Mouse (Mus musculus): Measurements from ENCODE around the gene Iars2. TPM values are rescaled to one million over a fixed set of nuclear protein-coding genes. Genes with fewer than 3 reads are reported as not detected.

Iars2 gene
- total RNA-seq (2021) = 10 to 100 TPM; 31.9 to 35.3 TPM
- long read RNA-seq, experiment 1, full-length matches to known transcripts = 34 of 44 reads
- long read RNA-seq, experiment 1, partial matches to known transcripts = 5 of 44 reads
- long read RNA-seq, experiment 1, other reads (novel, unspliced or antisense) = 5 of 44 reads
- long read RNA-seq, experiment 2, full-length matches to known transcripts = 21 of 33 reads
- long read RNA-seq, experiment 2, partial matches to known transcripts = 8 of 33 reads
- long read RNA-seq, experiment 2, other reads (novel, unspliced or antisense) = 4 of 33 reads

DNA sequence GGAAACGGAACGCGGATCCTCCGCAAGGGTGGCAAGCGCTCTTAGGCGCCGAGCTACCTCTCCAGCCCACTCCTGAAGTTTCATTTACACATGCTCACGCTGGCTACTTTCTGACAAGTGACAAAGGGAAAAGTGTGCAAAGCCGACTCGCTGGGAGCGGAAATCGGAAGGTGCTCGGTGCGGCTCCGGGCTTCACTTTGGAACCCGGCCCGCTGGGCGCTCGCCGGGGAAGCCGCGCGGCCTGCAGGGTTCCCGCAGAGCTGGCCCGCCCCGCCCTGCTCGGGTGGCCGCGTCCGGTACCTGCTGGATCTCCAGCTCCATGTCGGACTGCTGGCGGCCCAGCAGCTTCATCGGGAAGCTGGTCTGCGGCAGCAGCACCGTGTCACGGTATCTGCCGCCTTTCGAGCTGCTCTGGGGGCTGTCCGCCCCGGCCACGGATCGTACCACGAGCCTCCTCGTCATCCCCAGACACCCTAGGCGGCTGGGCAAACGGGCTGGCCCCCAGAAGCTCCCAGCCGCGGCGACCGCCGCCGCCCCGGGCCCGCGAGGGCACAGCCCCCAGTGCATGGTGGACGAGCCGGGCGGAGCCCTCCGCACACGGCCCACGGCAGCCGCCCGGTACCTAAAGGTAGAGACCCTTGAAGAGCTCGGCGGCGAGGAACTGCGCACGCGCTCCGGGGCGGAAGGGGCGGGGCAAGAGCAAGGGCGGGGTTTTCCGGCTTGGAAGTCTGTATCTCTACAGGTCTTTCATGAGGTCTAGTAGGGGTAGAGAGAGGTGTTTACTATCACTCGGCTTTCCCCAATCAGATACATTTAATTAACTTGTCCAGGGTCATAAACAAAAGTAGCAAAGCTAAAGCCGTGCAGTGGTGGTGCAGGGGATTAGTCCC lies at the start of gene Iars2:
Gene Iars2 (minus strand): TSS at position 676 of the 890 bp plus-strand sequence.
- peak; percentile 89 to 92 for DNase-seq (ENCODE audit: low spot score in 2 of 2)

DNA sequence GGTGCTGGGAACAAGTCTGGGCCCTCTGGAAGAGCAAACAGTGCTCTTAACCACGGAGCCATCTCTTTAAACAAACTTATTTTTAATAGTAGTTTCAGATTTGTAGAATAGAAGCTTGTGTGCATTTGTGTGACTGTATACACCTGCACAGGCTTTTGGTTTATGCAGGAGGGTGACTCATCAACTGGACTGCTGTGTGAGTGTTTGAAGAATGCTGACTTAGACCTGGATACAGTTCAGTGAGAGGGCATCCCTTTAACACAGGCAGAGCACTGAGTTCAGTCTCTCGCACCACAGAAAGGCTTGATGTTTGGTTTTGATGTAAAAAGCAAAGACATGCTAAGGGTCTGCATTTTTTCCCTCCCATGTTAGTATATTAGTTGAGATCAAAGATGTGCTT lies 48.2 kb upstream of the Iars2 start:
- DNase-seq (ENCODE audit: low spot score in 2 of 2) = no peak

DNA sequence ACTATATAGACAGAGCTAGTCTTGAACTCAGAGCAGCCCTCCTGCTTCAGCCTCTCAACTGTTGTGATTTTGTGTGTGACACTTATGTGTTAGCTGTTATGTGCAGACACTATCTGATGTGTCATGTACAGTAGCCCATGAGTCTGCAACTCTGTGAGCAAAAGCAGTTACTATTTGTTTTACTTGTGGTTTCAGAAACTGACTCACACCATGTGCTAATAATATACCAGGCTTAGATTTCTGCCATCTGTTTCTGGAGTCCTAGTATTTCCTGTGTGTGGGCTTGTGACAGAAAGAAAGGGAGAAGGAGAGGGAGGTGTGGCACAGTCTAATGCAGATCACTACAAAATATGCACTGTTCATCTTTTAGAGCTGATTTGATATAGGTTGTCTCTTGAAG lies 47.2 kb upstream of the Iars2 start:
- DNase-seq (ENCODE audit: low spot score in 2 of 2) = peak in 1 of 2 experiments; percentile 24

DNA sequence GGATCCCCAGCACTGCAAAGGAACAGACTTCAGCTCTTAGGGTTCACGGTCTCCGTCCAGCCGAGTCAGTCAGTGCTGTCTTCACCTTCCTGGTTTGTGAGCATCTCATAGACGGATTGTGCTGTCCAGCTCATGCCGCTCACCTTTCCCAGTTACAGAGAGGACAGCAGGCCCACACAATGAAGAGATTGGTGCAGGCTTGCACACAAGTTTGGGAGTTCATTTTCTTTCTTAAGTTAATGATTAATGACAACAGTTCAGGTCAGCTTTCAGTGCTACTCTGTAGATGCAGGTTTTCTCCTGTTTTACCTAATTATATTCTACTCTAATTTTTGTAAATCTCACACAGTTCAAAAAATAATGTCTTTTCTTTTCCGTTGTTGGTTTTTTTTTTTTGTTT lies 40.8 kb upstream of the Iars2 start:
- DNase-seq (ENCODE audit: low spot score in 2 of 2) = no peak

DNA sequence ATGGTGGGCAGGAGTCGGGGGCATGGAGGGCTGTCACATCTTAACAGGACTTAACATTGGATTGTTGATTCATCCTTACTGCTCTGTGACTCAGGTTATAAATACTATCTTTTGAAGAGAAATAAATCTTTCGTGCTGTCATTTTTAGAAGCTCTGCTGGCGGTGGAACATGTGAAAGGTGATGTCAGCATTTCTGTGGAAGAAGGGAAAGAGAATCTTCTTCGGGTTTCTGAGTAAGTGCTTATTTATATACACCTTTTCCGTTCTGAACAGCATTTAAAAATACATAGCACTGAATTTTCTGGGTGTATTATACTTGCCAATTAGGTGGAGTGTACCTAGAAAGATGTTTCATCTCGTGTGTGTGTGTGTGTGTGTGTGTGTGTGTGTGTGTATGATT lies 38.2 kb upstream of the Iars2 start:
- DNase-seq (ENCODE audit: low spot score in 2 of 2) = no peak

GRCm38 (mm10) chr1:185364183-185364540 lies 35.0 kb upstream of the Iars2 start:
- DNase-seq (ENCODE audit: low spot score in 2 of 2) = no peak

- peak; percentile 22 to 55 for DNase-seq (ENCODE audit: low spot score in 2 of 2)
Observed at GRCm38 (mm10) chr1:185363526-185364182, 34.5 kb upstream of the Iars2 start.

DNA sequence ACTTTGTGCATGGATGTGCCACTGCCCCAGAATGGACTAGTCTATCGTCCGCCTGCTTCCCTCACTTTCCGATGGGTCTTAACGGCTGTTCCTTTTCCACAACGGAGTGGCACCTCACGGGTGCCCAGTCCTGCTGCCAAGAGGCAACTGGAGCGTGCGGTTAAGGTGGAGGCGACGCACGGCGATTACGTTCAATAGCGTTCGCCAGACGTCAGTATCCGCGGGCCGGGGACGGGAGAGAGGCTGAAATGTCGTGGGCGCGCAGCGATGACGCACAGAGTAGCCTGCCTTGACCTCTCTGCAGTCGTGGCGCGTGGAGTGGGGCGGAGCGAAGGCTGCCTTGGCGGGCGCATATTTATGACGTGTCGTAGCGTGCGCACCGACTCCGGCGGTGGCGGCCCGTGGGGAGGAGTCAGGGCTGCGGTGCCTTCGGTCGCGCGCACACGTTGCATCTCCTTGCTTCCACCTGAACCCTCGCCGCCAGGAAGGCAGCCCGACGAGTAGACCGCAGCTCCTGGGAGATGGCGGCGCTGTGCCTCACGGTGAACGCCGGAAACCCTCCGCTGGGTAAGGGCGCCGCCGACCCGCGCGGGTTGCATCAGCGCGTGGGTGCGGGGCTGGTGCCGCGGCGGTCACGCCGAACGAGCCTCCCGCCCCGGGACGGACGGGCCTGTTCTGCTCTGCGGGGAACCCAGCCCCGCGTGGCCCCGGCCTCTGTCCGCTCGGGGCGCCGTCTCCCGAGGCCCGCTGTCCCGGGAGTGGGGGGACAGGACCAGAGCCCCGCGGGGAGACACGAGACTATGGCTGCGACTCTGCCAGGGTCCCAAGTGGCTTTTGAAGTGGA lies 33.7 kb upstream of the Iars2 start, which contains the start of gene Eprs:
Gene Eprs (plus strand): TSS at position 368 of the 844 bp plus-strand sequence.
- peak; percentile 97 to 99 for DNase-seq (ENCODE audit: low spot score in 2 of 2)

DNA sequence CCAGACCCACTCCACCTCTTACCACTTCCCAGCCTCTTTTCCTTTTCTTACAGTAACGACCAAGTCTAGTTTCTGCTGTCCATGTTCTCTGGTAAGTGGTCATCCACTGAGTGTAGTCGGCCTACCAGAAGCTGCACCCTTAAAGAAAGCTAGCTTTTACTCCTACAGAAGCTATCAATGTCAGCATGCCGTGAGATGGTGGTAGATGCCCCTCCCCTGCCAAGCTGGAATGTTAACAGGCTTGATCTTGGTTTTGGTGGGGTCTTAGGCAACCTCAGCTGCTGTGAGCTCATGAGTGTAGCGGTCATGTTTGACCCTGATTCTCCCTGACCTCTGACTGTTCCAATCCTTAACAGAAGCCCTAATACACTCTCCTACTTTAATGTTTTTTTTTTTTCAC lies 29.0 kb upstream of the Iars2 start:
- no peak for DNase-seq (ENCODE audit: low spot score in 2 of 2)

DNA sequence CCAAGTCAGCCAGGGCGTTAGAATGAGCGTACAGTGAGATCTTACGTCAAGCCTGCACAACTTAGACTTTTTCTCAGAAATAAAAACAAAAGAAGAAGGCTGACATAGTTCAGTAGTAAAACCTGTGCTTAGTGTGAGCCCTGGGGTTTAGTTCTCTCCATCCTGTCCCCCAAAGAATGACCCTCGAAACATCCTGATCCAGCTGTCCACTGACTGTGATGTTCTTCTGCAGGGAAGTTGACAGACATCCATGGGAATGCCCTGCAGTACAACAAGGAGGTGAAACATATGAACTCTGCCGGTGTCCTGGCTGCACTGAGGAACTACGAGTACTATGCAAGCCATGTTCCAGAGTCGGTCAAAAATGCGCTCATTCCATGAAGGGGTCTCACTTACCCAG lies 27.1 kb upstream of the Iars2 start:
- no peak for DNase-seq (ENCODE audit: low spot score in 2 of 2)

GRCm38 (mm10) chr1:185354731-185355130 lies 25.5 kb upstream of the Iars2 start:
- DNase-seq (ENCODE audit: low spot score in 2 of 2) = no peak

GRCm38 (mm10) chr1:185353351-185353750 lies 24.2 kb upstream of the Iars2 start:
- no peak for DNase-seq (ENCODE audit: low spot score in 2 of 2)

DNA sequence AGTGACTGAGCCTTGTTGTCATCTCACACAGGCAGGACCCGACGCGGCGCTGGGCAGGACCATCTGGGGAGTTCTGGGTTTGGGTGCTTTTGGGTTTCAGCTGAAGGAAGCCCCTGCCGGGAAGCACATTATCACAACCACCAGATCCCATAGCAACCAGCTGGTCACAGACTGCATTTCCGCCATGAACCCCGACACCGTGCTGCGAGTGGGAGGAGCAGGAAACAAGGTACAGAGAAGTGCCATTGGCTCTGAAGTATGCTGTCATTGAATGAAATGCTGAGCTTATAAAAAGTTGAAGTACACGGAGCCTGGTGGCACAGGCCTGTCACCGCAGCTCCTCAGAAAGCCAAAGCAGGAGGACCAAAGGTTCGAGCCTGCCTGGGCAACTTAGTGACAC lies 23.0 kb upstream of the Iars2 start:
- DNase-seq (ENCODE audit: low spot score in 2 of 2) = no peak

DNA sequence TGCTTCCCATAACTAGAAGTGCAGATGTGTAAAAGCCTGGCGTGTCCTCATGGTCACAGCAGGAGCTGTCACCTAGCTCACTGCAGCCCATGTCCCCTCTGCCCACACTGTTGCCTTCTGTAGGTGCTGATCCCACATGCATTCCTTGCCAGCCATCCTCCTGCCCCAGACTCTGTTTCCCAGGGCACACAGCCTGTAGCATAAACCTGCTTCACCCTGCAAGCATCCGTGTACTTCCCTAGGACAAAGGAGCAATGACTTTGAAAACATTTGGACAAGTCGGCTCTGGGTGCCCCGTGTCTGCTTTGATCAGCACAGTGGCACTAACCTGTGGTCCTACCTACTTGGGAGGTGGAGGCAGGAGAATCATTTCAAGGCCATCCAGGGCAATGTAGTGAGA lies 21.4 kb upstream of the Iars2 start:
- no peak for DNase-seq (ENCODE audit: low spot score in 2 of 2)

DNA sequence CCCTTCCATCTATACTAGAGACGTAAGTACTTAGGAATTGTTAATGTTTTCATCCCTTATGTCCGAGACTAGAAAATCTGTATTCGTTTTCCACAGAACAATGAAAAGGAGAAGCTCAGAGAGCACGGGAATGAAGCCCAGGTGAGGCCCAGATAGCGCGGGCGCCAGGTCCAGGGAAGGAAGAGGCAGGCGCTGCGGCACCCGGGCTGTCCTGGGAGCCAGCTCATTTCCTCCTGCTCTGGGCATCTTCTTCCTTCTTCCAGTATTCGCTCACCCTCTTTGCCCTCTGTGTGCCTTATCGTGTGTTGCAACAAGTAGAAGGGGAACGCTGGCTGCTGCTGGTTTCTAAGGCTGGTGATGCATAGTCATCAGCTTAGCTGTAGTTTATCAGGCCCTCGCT lies 20.5 kb upstream of the Iars2 start:
- no peak for DNase-seq (ENCODE audit: low spot score in 2 of 2)

DNA sequence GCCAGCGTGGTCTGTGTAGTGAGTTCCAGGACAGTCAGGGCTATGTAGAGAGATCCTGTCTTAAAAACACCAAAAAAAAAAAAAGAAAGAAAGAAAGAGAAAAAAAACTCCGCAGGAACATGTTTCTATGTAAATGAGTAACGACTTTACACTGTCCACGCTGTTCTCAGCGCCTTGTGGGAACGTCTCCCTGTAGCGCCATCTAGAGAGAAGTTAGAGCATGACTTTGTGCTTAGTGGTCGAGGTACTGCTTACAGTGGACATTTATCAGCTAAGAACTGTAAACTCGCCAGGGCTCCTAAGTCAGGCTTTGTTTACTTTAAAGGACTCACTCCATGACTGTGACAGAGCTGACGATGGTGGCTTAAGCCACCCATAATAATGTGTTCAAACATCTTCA lies 17.0 kb upstream of the Iars2 start:
- no peak for DNase-seq (ENCODE audit: low spot score in 2 of 2)

DNA sequence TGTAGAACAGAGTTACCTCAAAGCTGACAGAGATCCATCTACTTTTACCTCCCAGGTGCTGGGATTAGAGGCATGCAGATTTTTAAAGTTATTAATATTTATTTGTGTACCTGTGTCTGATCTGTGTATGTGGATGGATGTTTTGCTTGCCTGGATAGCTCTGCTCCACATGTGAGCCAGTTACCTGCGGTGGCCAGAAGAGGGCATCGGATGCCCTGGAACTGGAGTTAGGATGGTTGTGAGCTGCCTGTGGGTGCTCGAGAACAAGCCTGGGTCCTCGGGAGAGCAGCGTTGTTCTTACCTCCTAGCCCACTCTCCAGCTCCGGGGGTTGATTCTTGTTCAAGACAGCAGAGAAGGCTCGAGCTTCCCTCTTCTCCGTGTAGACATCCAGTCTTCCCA lies 14.2 kb upstream of the Iars2 start:
- DNase-seq (ENCODE audit: low spot score in 2 of 2) = no peak

- DNase-seq (ENCODE audit: low spot score in 2 of 2) = no peak
Observed at GRCm38 (mm10) chr1:185342441-185342840, 13.2 kb upstream of the Iars2 start.

- no peak for DNase-seq (ENCODE audit: low spot score in 2 of 2)
Observed at GRCm38 (mm10) chr1:185336535-185336934, 7.3 kb upstream of the Iars2 start.

DNA sequence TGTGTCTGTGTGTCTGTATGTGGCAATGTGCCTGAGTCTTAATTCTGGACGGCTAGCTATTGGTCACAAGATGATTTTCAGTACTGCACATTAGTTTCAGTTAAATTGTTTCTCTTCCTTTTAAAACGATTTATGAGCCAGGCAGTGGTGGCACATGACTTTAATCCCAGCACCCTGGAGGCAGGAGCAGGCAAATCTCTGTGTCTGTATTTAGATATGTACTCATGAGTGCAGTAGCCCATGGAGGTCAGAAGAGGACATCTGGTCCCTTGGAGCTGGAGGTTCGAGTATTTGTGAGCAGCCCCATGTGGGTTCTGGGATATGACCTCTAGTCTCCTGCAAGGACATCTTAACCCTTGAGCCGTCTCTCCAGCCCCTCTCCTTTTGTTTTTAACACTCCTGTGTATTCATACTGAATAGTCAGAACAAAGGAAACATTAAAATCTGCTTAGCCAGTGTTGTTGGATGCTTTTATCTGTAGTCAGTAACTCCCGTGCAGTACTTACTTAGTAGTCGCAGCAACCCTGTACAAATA lies 6.1 kb upstream of the Iars2 start:
- DNase-seq (ENCODE audit: low spot score in 2 of 2) = no peak

DNA sequence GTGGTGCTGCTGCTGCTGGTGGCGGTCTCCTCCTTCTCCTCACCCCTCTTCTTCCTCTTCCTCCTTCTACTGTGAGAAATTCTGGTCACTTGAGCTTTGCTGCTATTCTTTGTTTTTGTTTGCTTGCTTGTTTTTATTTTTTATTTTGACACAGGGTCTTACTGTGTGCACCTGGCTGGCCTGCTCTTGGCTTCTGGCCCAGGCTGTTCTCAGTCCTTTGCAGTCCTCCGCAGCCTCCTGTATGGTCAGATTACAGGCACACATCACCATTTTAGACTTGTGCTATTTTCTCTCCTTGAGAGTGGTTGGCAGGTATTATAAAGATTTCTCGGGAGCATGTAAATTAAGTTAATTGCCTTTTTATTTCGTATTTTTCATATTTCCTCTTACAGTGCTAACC lies 4.9 kb upstream of the Iars2 start:
- DNase-seq (ENCODE audit: low spot score in 2 of 2) = no peak

All from layer of hippocampus, postnatal 14 days (tissue).